ENCODE assay signal across 11 mouse cellular contexts in the genomic region with DNA sequence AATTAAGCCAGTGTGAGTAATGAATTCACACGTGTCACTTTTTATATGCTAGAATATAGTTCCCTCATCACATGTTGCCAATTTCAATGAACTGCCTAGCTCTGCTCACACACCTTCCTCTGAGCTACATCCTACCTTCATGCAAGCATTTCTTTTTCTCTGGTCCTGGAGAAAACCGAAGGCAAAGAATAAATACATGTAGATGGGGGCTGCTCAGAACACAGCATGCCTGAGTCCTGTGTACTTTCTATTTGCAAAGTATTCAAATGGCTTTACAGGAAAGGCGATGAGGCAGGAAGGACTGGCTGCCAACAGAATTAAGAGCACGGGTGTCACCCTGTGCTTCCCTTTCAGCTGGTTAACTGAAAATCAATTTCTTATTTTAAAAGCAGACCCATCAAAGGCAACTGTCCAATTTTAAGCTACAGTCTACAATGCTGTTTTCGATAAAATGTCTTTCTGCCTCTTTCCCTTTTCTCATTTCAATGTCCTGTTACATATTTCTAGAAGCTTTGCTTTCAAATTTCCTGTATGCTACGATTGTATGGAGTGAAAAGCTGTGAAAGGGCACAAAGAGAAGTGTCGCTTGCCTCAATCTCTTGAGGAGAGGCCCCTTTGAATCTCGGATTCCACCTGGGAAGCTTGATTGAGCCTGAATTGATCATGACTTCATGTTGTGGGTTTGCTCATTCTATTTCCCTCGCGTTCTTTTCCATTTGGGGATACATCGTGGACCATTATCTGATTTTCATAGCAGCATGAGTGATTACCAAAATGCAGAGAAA.
DNase-seq lines count a peak whose midpoint lies in the region; ATAC-seq lines count a peak whose summit lies in the region.
"Had no signal": no experiment of that assay in that cellular context is flagged by ENCODE, and none has a peak within 500 bp of the region (broad histone marks: within the 10 kb centered on the region; RNA-seq: fewer than 3 reads in every experiment).

No protein-coding gene starts in this region.

- H3K27me3 ChIP-seq in embryonic facial prominence, embryonic 13.5 days: no peaks in the 10 kb centered on the region
- H3K27me3 ChIP-seq in embryonic facial prominence, embryonic 10.5 days (replicated peaks; ENCODE audit: low read depth, poor library complexity, severe bottlenecking): no peaks in the 10 kb centered on the region
- H3K27me3 ChIP-seq in forebrain, embryonic 14.5 days (replicated peaks; ENCODE audit: control insufficient read depth, insufficient read depth, low read length): no peaks in the 10 kb centered on the region
- no peaks in the 10 kb centered on the region for H3K27me3 ChIP-seq in limb, embryonic 15.5 days
- H3K27me3 ChIP-seq in neural tube, embryonic 13.5 days: no peaks in the 10 kb centered on the region
- H3K27me3 ChIP-seq: Patski had no signal

- H3K4me1 ChIP-seq in embryonic facial prominence, embryonic 13.5 days: 0 out of 2 replicates have a peak, but pooled peaks cover 2% of the 10 kb centered on the region
- H3K4me1 ChIP-seq in embryonic facial prominence, embryonic 10.5 days: no peaks in the 10 kb centered on the region
- peaks cover 6% of the 10 kb centered on the region for H3K4me1 ChIP-seq in forebrain, embryonic 14.5 days (ENCODE audit: control insufficient read depth, insufficient read depth, low read length)
- peaks cover 4% of the 10 kb centered on the region; the same call in 1 of the 2 replicates for H3K4me1 ChIP-seq in limb, embryonic 15.5 days
- peaks cover 18% of the 10 kb centered on the region for H3K4me1 ChIP-seq in neural tube, embryonic 13.5 days (replicated peaks)

- no peak overlapping the region for H3K9ac ChIP-seq in embryonic facial prominence, embryonic 13.5 days
- no peak overlapping the region for H3K9ac ChIP-seq in forebrain, embryonic 14.5 days (ENCODE audit: low read length)
- H3K9ac ChIP-seq in limb, embryonic 15.5 days: no peak overlapping the region
- no peak overlapping the region; the same call in 1 of the 2 replicates for H3K9ac ChIP-seq in neural tube, embryonic 13.5 days
- H3K9ac ChIP-seq: lung, embryonic 14.5 days had no signal

- no peak overlapping the region for H3K27ac ChIP-seq in embryonic facial prominence, embryonic 13.5 days
- no peak overlapping the region for H3K27ac ChIP-seq in embryonic facial prominence, embryonic 10.5 days (replicated peaks)
- no peak overlapping the region for H3K27ac ChIP-seq in forebrain, embryonic 14.5 days (ENCODE audit: low read depth, low read length)
- H3K27ac ChIP-seq in limb, embryonic 15.5 days: peak overlapping the region; percentile 30; the same call in 1 of the 2 replicates
- no peak overlapping the region for H3K27ac ChIP-seq in neural tube, embryonic 13.5 days (replicated peaks)
- H3K27ac ChIP-seq: kidney, postnatal 0 days had no signal

- DNase-seq in embryonic facial prominence, embryonic 10.5 days (ENCODE audit: low spot score): no peak
- peak; percentile 58 for DNase-seq in forebrain, embryonic 14.5 days (ENCODE audit: low spot score)
- DNase-seq in liver: no peak
- DNase-seq in kidney, postnatal 36 days: no peak
- no peak for DNase-seq in heart, adult 8-10 months (ENCODE audit: low spot score)
- DNase-seq: lung, embryonic 14.5 days had no signal

- WGBS in embryonic facial prominence, embryonic 13.5 days: 52% methylated on average over 11 of the region's 11 CpGs
- WGBS in embryonic facial prominence, embryonic 10.5 days: 64% methylated on average over 11 of the region's 11 CpGs
- WGBS in forebrain, embryonic 14.5 days: 9% methylated on average over 11 of the region's 11 CpGs
- 49% methylated on average over 11 of the region's 11 CpGs for WGBS in limb, embryonic 15.5 days
- WGBS in neural tube, embryonic 13.5 days: 28% methylated on average over 11 of the region's 11 CpGs

- H3K36me3 ChIP-seq in embryonic facial prominence, embryonic 13.5 days: no peaks in the 10 kb centered on the region
- H3K36me3 ChIP-seq in embryonic facial prominence, embryonic 10.5 days (replicated peaks): no peaks in the 10 kb centered on the region
- no peaks in the 10 kb centered on the region for H3K36me3 ChIP-seq in forebrain, embryonic 14.5 days (ENCODE audit: control insufficient read depth, insufficient read depth, low read length)
- no peaks in the 10 kb centered on the region for H3K36me3 ChIP-seq in limb, embryonic 15.5 days
- no peaks in the 10 kb centered on the region for H3K36me3 ChIP-seq in neural tube, embryonic 13.5 days

- no peaks in the 10 kb centered on the region for H3K9me3 ChIP-seq in embryonic facial prominence, embryonic 13.5 days
- H3K9me3 ChIP-seq in embryonic facial prominence, embryonic 10.5 days: no peaks in the 10 kb centered on the region
- H3K9me3 ChIP-seq in forebrain, embryonic 14.5 days (replicated peaks; ENCODE audit: control insufficient read depth, low read length): no peaks in the 10 kb centered on the region
- H3K9me3 ChIP-seq in limb, embryonic 15.5 days: no peaks in the 10 kb centered on the region
- H3K9me3 ChIP-seq in neural tube, embryonic 13.5 days: no peaks in the 10 kb centered on the region

- no peak for ATAC-seq in embryonic facial prominence, embryonic 13.5 days (ENCODE audit: insufficient number of reproducible peaks, insufficient read depth, low FRiP score, low TSS enrichment, low read depth)
- peak; percentile 71 for ATAC-seq in forebrain, embryonic 14.5 days
- no peak for ATAC-seq in limb, embryonic 15.5 days (ENCODE audit: insufficient number of reproducible peaks, low FRiP score, low TSS enrichment, low read depth)
- ATAC-seq in neural tube, embryonic 13.5 days (ENCODE audit: low read depth): peak; percentile 27; the same call in 1 of the 2 replicates
- ATAC-seq: Patski had no signal

- H3K4me2 ChIP-seq in embryonic facial prominence, embryonic 13.5 days: 0 out of 2 replicates have a peak overlapping the region, but pooled peaks have one; percentile 5
- peak overlapping the region; percentile 10; the same call in 1 of the 2 replicates for H3K4me2 ChIP-seq in forebrain, embryonic 14.5 days (ENCODE audit: low read length)
- no peak overlapping the region for H3K4me2 ChIP-seq in limb, embryonic 15.5 days
- no peak overlapping the region; the same call in 1 of the 2 replicates for H3K4me2 ChIP-seq in neural tube, embryonic 13.5 days
- H3K4me2 ChIP-seq: lung, embryonic 14.5 days had no signal

- no peak overlapping the region for H3K4me3 ChIP-seq in embryonic facial prominence, embryonic 13.5 days
- H3K4me3 ChIP-seq in embryonic facial prominence, embryonic 10.5 days: no peak overlapping the region
- H3K4me3 ChIP-seq in forebrain, embryonic 14.5 days (ENCODE audit: low read depth, low read length): no peak overlapping the region
- no peak overlapping the region for H3K4me3 ChIP-seq in limb, embryonic 15.5 days
- no peak overlapping the region for H3K4me3 ChIP-seq in neural tube, embryonic 13.5 days

Comparison
In these comparisons a context has a peak if more than half of its experiments do, and no peak if none do; other contexts are left out.
1. ATAC-seq: peak in forebrain, embryonic 14.5 days (single experiment) and neural tube, embryonic 13.5 days (single experiment); none in embryonic facial prominence, embryonic 13.5 days (single experiment) and limb, embryonic 15.5 days (single experiment).
2. H3K4me2 ChIP-seq: peak in embryonic facial prominence, embryonic 13.5 days (single experiment) and forebrain, embryonic 14.5 days (single experiment); none in limb, embryonic 15.5 days (single experiment) and neural tube, embryonic 13.5 days (single experiment).